Mouse (Mus musculus) hindbrain, embryonic 14.5 days (tissue): ENCODE results near the gene Kcnc1. TPM values are rescaled to one million over a fixed set of nuclear protein-coding genes. Genes with fewer than 3 reads are reported as not detected.

Source experiments
- ATAC-seq: fragments of 200-750 bp; cut with Nextera tagmentation; 2 replicates; pipeline ENCODE4 v1.8.0; 2017; ENCODE audit warnings: moderate number of reproducible peaks, mild to moderate bottlenecking, moderate TSS enrichment, moderate library complexity; ENCODE audit not compliant: low FRiP score
- DNase-seq: peaks from one replicate; pipeline ENCODE4 v3.0.0-alpha.2; 2015; ENCODE audit warnings: low spot score
- H3K27ac ChIP-seq: fragments of 300-500 bp; sonication (generic); 2 replicates; pipeline ENCODE4 v1.5.1; 2014; ENCODE audit warnings: mild to moderate bottlenecking, moderate library complexity
- H3K27me3 ChIP-seq: fragments of 300-500 bp; sonication (generic); 2 replicates; pipeline ENCODE4 v1.6.1; 2014; ENCODE audit warnings: mild to moderate bottlenecking, low read length, mixed read lengths; ENCODE audit not compliant: control insufficient read depth, insufficient read depth
- H3K36me3 ChIP-seq: fragments of 300-500 bp; sonication (generic); replicated peaks from 2 replicates; pipeline ENCODE4 v1.6.1; 2014; ENCODE audit not compliant: control insufficient read depth, insufficient read depth
- H3K4me1 ChIP-seq: fragments of 300-500 bp; sonication (generic); replicated peaks from 2 replicates; pipeline ENCODE4 v1.6.1; 2014; ENCODE audit warnings: antibody characterized with exemption, low read length, mixed read lengths; ENCODE audit not compliant: control insufficient read depth, insufficient read depth
- H3K4me2 ChIP-seq: fragments of 300-500 bp; sonication (generic); replicated peaks from 2 replicates; pipeline ENCODE4 v1.6.1; 2014; ENCODE audit warnings: mild to moderate bottlenecking, moderate library complexity
- H3K4me3 ChIP-seq: fragments of 300-500 bp; sonication (generic); replicated peaks from 2 replicates; pipeline ENCODE4 v1.5.1; 2014; ENCODE audit warnings: mild to moderate bottlenecking, low read length
- H3K9ac ChIP-seq: fragments of 300-500 bp; sonication (generic); 2 replicates; pipeline ENCODE4 v1.6.1; 2014
- H3K9me3 ChIP-seq: fragments of 300-500 bp; sonication (generic); 2 replicates; pipeline ENCODE4 v1.6.1; 2016; ENCODE audit warnings: low read length; ENCODE audit not compliant: control insufficient read depth
- WGBS: fragments of 180-500 bp; shearing (Covaris S2); extraction: QIAGEN DNeasy Blood & Tissue Kit; methylation state at CpG from one replicate; pipeline ENCODE4 v1.1.7; 2014; 5-methylcytosine and 5-hydroxymethylcytosine counted together
- polyA plus RNA-seq: library from polyadenylated mRNA; unstranded; fragments of >200 nt; fragmentation: Nextera tagmentation; extraction: Ambion mirVana; gene quantifications from 2 replicates; pipeline ENCODE4 v1.2.1, GENCODE M21; 2014

The Kcnc1 gene
- polyA plus RNA-seq, 1 experiment from 2014 or later = 16.6 TPM

- Histone ChIP-seq H3K4me3 (no peak overlapping the region), H3K4me1 (peaks cover 22% of the 10 kb centered on the region), H3K27ac (peak overlapping the region; percentile 83), H3K9me3 (no peaks in the 10 kb centered on the region), H3K27me3 (no peaks in the 10 kb centered on the region), H3K4me2 (no peak overlapping the region), H3K36me3 (no peaks in the 10 kb centered on the region), H3K9ac (no peak overlapping the region)
- peak; percentile 84 for ATAC-seq
- peak; percentile 74 for DNase-seq
- WGBS = 13% methylated on average over 10 of the region's 10 CpGs
Observed at GRCm38 (mm10) chr7:46453930-46454679, 57.8 kb downstream of the Kcnc1 start.

DNA sequence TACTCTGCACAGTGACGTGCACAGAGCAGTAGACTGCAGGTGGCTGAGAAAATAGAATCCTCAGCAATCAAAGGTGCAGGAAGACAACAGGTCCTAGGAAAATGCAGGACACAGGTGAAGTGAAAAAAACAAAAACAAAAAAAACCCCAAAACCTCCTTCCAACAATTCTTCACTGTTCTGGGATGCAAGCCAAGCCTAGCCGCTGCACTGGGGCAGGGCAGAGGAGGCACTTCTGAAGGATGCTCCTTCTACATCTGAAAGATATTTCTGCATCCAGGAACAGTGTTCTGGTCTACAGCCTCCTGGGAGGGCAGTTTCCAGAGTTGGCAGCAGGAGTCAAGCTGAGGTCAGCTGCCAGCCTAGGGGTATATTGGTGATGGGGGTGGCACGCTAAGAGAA is 61.6 kb downstream of the Kcnc1 start:
- no peak overlapping the region for H3K4me3 ChIP-seq
- no peak overlapping the region for H3K4me2 ChIP-seq
- no peak overlapping the region for H3K27ac ChIP-seq
- H3K9me3 ChIP-seq = no peaks in the 10 kb centered on the region
- H3K36me3 ChIP-seq = no peaks in the 10 kb centered on the region
- DNase-seq (no peak), ATAC-seq (no peak)
- H3K9ac ChIP-seq = no peak overlapping the region
- WGBS = 67% methylated on average over 3 of the region's 3 CpGs
- H3K4me1 ChIP-seq = peaks cover 18% of the 10 kb centered on the region
- no peaks in the 10 kb centered on the region for H3K27me3 ChIP-seq

GRCm38 (mm10) chr7:46459200-46459599 is 62.9 kb downstream of the Kcnc1 start:
- Histone ChIP-seq H3K36me3 (no peaks in the 10 kb centered on the region), H3K9me3 (no peaks in the 10 kb centered on the region), H3K9ac (no peak overlapping the region), H3K4me2 (no peak overlapping the region), H3K4me3 (no peak overlapping the region), H3K27ac (peak overlapping the region; percentile 70), H3K27me3 (no peaks in the 10 kb centered on the region), H3K4me1 (peaks cover 8% of the 10 kb centered on the region)
- ATAC-seq = peak; percentile 49
- WGBS = 77% methylated on average over 2 of the region's 2 CpGs
- DNase-seq = no peak

- H3K4me2 ChIP-seq = no peak overlapping the region
- H3K27ac ChIP-seq = peak overlapping the region; percentile 70
- H3K4me3 ChIP-seq = no peak overlapping the region
- no peak overlapping the region for H3K9ac ChIP-seq
- DNase-seq = no peak
- H3K4me1 ChIP-seq = peaks cover 5% of the 10 kb centered on the region; the same call in 1 of the 2 replicates
- 71% methylated on average over 9 of the region's 9 CpGs for WGBS
- H3K9me3 ChIP-seq = no peaks in the 10 kb centered on the region
- H3K27me3 ChIP-seq = no peaks in the 10 kb centered on the region
- no peaks in the 10 kb centered on the region for H3K36me3 ChIP-seq
- no peak for ATAC-seq
Observed at GRCm38 (mm10) chr7:46459605-46460245, 63.4 kb downstream of the Kcnc1 start.

DNA sequence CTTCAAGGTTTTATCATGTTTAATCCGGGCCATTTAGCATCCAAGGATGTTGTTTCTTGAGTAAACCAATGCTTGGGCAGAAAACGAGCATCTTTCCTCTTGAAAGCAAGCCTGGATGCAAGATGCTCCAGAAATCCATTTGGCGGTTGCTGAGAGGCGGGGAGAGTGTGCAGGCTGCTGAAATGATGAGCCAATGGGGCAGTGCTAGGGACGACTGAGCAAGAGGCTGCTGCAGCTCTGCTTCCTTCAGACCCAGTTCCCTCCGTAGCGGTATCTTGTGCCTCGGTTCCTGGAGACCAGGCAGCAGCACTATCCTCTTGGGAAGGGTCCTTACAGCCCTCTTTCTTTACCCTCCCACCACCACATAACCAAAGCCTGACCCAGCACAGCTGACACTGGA is 66.0 kb downstream of the Kcnc1 start:
- Histone ChIP-seq H3K4me1 (peaks cover 5% of the 10 kb centered on the region; the same call in 1 of the 2 replicates), H3K4me2 (no peak overlapping the region), H3K4me3 (no peak overlapping the region), H3K27me3 (no peaks in the 10 kb centered on the region), H3K27ac (no peak overlapping the region), H3K9ac (no peak overlapping the region), H3K36me3 (no peaks in the 10 kb centered on the region), H3K9me3 (no peaks in the 10 kb centered on the region)
- DNase-seq (no peak), ATAC-seq (no peak; the same call in 1 of the 2 replicates)
- WGBS = 70% methylated on average over 8 of the region's 8 CpGs

- H3K9ac ChIP-seq = no peak overlapping the region
- H3K27me3 ChIP-seq = no peaks in the 10 kb centered on the region
- no peaks in the 10 kb centered on the region for H3K9me3 ChIP-seq
- DNase-seq (no peak), ATAC-seq (no peak)
- peaks cover 5% of the 10 kb centered on the region; the same call in 1 of the 2 replicates for H3K4me1 ChIP-seq
- H3K4me3 ChIP-seq = no peak overlapping the region
- 82% methylated on average over 8 of the region's 8 CpGs for WGBS
- H3K27ac ChIP-seq = no peak overlapping the region
- H3K36me3 ChIP-seq = no peaks in the 10 kb centered on the region
- no peak overlapping the region for H3K4me2 ChIP-seq
Observed at GRCm38 (mm10) chr7:46463136-46463535, 66.8 kb downstream of the Kcnc1 start.

GRCm38 (mm10) chr7:46466422-46466981 is 70.2 kb downstream of the Kcnc1 start:
- 58% methylated on average over 7 of the region's 7 CpGs for WGBS
- no peak overlapping the region for H3K4me2 ChIP-seq
- H3K36me3 ChIP-seq = no peaks in the 10 kb centered on the region
- no peak overlapping the region for H3K27ac ChIP-seq
- H3K27me3 ChIP-seq = no peaks in the 10 kb centered on the region
- no peak overlapping the region for H3K9ac ChIP-seq
- H3K4me1 ChIP-seq = no peaks in the 10 kb centered on the region
- ATAC-seq = no peak
- DNase-seq = no peak
- no peaks in the 10 kb centered on the region for H3K9me3 ChIP-seq
- no peak overlapping the region for H3K4me3 ChIP-seq

GRCm38 (mm10) chr7:46469542-46469941 is 73.2 kb downstream of the Kcnc1 start:
- ATAC-seq = no peak
- Histone ChIP-seq H3K27ac (no peak overlapping the region), H3K9me3 (no peaks in the 10 kb centered on the region), H3K27me3 (no peaks in the 10 kb centered on the region), H3K4me2 (no peak overlapping the region), H3K9ac (no peak overlapping the region), H3K36me3 (no peaks in the 10 kb centered on the region), H3K4me1 (peaks cover 6% of the 10 kb centered on the region; the same call in 1 of the 2 replicates), H3K4me3 (no peak overlapping the region)
- 93% methylated on average over 3 of the region's 3 CpGs for WGBS
- DNase-seq = no peak

GRCm38 (mm10) chr7:46471054-46471737 is 74.9 kb downstream of the Kcnc1 start:
- no peaks in the 10 kb centered on the region for H3K27me3 ChIP-seq
- H3K4me1 ChIP-seq = peaks cover 6% of the 10 kb centered on the region; the same call in 1 of the 2 replicates
- ATAC-seq (no peak), DNase-seq (no peak)
- no peaks in the 10 kb centered on the region for H3K36me3 ChIP-seq
- H3K9me3 ChIP-seq = no peaks in the 10 kb centered on the region
- no peak overlapping the region for H3K4me2 ChIP-seq
- no peak overlapping the region for H3K9ac ChIP-seq
- H3K4me3 ChIP-seq = no peak overlapping the region
- WGBS = 71% methylated on average over 7 of the region's 7 CpGs
- no peak overlapping the region for H3K27ac ChIP-seq
